Mouse (Mus musculus): ENCODE data around the gene Pde4d.

Pde4d gene

DNA sequence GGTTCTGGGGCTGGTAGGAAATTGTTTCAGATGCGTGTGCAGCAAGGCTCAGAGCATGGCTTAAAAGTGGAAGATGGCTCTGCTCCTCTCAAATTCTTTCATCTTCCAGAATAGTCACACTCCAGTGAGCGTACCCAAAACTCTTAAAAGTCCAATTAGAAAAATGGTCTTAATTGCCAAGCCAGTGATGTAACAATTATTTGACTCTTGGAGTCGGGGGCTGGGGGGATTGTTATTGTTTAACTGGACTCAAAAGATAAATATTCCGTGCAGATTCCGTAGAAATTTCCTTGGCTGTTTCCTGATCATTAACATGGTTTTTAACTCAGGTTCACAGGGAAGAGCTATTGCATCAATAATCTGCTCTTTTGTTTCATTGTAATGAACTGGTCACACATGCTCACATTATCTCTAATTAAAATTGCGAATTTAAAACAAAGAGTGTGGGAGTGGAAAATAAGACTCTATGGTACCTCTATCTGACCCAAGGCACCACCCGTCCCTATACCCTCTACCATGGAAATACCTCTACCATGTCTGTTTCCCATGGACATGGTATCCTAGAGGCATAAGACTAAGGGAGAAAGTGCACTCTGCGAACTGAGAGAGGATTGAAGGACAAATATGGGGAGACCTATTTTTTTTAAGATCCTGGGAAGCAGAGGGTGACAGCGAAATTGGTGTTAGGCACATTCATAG is 1159.5 kb downstream of the Pde4d start:
- DNase-seq = no peak

DNA sequence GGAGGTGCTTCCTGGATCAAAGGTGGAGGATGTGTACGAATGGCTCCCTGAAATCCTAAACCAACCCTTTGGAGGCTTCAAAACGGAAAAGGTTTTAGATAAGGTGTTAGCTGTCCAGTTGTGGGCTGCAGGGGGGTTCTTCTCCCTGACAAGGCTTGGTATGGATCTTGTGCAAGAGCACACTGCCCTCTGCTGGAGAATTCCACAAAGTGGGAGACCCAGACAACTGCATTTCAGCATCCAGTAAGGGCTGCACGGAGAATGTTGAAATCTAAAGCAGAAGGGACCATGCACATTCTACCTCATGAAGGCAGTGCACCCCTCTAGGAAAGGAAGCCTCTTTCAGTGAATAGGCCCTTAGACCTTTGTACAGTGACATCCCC is 1160.0 kb downstream of the Pde4d start:
- peak; percentile 63 for DNase-seq

DNA sequence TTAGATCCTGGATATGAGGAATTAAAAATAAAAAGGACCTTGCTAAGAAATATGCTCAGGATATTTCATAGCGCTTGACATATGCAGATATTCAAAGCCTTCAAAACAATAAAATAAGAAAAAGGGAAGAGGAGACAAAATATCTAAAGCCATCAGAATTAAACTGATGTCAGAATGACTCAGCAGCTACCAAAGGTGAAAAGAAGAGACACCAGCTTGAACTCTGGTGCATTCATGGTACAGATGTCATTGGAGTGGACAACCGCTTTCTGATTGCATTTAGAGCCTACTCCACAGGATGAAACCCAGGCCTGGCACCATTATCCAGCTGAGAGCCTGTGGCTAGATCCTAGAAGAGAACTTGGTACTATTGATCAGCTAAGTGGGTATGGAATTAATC is 1161.0 kb downstream of the Pde4d start:
- DNase-seq = no peak

DNA sequence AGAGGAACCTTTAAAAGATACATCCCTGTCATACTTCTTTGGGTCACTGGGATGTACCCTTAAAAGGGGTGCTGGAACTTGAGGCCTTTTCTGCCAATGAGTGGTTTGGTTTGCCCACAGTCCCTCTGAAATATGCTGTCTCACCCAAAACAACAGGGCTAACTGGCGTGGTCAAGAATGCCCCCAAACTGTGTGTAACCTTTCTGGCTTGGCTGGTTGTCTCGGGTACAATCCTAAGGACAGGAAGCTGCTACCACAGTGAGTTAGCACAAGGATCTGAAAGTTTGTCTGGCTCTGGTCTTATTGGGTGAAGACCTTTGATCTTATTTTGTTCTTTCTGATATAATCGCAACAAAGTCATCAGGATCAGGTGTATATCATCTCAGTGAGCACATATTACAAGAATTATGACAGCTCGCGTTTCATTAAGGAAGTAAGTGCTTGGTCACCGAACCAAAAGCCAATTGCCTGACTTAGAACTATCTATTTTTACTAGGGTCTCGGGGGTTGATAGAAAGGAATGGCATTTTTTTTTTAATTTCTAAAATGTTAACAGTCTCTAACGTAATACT is 1165.6 kb downstream of the Pde4d start:
- DNase-seq = no peak

DNA sequence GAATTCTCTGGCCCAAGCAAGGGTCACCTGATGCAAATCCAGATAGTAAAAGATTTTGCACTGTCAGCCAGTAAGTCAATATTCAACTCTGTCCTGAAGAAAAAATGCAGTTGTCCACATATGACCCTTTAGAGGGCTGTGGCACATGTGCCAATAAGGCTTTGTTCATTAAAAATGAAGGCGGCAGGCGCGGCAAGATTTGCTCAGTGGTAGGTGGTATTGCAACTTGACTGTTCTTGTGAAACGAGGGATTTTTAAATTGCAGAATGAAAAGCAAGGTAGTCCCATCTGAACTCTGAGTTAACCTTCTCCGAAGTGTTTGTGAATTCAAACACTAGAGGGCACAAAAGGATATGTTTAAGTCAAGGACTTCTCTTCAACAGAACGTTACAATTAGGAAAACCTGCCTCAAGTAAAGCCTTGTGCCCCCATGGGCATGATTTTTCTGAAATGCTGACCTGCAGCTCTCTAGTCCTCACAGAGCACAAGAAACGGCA is 1166.1 kb downstream of the Pde4d start:
- DNase-seq = no peak

DNA sequence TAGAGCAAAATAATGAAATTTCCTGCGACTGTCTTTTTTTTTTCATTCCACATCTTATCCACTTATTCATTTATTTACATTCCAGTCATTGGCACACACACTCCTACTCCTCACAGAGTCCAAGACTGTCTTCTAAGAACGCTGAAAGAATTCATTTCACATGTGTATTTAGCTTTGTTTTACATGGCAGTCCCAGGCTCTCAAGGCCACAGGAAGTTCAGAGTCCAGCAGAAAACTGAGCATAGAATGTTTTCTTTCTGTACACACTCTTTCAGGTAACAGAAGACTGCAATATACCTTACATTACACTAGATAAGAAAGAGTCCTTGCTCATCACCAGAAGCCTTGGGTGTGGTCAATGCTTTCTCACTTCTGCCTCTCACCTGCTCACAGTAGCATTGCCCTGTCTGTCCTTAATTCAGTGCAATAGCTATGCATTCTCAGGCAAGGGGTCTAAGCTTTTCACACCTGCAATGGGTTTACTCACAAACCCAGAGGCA is 1169.5 kb downstream of the Pde4d start:
- DNase-seq = no peak

DNA sequence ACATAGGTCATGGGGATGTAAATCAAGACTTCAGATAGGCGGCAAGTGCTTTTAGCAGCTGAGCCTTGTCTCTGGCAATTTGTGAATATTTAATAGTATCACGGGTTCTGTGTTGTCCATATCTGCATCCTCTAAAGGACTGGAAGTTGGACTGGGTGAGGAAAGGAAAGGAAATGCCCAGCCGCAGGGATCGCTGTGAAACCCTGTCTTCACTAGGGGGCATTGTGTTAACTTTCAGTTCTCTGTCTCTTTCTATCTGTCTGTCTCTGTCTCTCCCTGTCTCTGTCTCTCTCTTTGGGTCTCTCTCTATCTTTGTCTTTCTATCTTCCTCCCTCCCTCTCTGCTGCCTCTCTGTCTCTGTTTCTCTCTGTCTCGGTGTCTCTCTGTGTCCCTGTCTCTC is 1172.5 kb downstream of the Pde4d start:
- DNase-seq = no peak

DNA sequence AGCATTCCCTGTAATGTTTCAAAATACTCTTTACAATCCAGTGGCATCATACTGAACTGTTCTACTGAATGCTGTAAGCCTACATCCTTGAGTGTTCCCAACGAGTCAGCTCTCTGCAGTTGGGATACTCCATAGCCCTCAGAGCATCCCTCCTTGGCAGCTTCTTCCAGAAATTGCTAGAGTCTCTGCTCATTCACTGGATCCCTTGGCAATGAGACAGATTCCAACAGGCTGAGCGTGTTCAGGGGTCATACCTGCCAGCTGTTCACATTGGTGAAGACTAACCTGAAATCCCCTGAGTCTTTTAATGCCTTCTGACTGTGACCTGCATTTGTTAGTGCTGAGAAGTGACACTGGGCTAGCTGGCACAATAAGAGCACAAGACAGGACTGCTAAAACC is 1173.5 kb downstream of the Pde4d start:
- no peak for DNase-seq

DNA sequence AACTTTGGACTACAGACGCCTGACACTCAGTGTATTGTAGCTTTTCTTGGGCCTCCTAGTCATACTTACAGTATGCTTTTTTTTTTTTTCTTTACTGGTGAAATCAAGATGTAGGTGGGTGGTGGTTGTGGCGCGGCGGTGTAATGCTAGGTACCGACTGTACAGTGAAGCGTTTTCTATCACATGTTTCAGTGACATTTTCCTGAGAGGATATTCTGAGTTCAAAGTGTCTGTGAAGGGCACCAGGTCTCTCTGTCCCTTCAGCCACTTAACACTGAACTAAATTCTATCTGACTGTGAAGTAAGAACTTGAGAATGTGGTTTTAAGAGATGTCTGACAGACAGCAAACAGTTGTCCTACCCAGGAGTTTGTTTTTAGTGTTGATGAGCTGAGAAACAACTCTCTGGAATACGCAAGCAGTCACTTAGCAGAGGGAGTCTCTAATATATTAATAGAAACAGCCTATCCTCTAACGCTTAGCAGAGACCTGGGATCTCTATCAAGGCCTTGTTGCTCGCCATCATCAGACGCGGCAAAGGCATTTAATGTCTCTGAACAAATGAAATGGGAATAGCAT is 1175.1 kb downstream of the Pde4d start:
- no peak for DNase-seq

DNA sequence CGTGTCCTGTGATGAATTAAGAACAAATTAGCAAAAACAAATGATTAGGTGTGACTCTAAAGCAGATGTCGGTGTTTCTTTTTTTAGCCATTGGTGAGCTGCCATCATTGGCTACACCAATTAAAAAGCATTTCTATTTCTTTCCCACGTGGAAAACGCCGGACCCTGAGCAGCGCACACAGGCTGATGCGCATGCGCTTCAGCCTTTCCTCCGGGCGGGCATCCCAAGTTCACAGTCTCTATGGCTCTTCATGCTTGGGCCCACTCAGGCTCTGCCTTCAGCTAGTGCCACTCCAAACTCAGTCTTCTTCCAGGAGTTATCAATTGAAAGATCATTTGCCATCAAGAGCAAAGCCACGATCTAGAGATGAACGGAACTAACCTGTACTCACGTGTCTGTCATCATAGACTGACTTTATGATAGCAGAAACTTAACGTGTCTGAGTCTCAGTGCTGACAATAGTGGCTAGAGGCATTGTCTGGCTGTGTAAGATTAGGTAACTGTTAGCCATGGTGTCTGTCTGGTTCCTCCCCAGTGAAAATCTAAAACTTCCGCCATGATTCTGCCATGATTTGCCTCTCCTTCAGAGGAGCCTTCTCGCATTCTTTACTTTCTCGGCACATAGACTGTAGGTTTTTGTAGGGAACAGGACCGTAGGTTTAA is 1175.8 kb downstream of the Pde4d start:
- DNase-seq = no peak

DNA sequence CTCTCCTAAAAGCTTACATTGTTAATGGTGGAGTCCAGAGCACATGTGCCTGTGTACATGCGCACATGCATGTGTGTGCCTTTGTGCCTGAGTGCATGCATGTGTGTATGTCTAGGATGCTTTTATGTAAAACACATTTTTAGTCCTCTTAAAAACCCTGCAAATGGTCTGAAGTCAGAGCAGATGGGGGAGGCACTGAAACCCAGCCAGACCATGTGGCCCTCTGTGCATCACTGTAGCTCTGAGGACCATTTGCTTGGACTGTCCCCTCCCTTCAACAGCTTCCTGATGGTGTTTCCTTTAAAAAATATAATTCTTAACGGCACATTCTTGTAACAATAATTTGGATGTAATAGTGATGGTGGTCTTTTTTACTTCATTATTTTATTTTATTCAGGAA is 1177.5 kb downstream of the Pde4d start:
- no peak for DNase-seq

DNA sequence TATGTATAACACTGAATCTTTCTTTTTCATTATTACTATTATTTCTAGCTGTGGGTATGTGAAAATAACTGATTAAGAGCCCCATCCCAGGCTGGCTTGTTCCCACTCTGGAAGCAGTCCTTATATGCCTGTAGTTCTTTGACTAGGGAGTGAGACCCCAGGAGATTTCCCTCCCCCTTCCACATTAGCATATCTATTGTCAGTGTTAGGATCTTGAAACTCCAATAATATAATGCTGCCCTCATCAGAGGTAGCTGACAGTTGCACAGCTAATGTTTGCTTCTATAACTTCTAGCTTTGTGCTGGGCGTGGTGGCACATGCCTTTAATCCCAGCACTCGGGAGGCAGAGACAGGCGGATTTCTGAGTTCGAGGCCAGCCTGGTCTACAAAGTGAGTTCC is 1178.9 kb downstream of the Pde4d start:
- DNase-seq = no peak

DNA sequence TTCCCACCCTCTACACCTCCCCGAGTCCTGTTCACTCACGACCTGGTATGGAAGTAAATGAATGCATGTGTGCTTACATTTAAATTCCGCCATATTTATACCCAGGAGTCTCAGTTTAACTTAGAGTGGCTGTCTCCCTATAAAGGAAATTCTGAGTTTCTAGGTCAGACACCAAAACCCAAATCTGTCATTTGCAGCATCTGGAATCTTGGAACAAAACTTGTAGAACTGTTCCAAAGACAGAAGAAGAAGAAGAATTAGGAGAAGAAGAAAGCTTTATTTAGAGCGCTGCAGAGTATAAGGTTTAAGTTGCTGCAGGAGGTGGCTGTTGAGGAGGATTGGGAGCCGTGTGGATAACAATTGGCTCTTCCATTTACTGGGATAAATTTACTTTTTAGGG is 1179.5 kb downstream of the Pde4d start:
- no peak for DNase-seq

DNA sequence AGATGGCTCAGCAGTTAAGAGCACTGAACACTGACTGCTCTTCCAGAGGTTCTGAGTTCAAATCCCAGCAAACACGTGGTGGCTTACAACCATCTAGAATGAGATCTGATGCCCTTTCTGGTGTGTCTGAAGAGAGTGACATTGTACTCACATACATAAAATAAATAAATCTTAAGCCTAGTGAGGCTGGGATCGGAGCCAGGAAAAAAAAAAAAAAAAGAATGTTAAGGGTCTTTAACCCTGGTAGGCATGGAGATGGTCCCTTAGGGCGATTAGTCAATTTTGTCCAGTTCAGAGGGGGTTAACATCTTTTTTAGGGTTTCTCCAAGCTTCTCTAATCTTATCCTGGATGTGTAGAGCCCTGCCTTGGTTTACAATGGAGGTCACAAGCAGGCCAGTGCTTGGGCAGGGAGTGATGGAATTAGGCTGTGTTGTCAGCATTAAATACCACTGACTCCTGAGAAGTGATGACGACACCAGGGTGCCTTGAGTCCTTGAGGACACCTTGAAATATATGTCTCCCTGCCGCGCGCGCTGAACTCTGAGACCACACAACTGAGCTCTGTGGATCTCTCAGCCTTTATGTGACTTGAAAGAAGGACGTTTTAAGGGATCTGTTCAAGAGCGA is 1181.8 kb downstream of the Pde4d start:
- DNase-seq = no peak

DNA sequence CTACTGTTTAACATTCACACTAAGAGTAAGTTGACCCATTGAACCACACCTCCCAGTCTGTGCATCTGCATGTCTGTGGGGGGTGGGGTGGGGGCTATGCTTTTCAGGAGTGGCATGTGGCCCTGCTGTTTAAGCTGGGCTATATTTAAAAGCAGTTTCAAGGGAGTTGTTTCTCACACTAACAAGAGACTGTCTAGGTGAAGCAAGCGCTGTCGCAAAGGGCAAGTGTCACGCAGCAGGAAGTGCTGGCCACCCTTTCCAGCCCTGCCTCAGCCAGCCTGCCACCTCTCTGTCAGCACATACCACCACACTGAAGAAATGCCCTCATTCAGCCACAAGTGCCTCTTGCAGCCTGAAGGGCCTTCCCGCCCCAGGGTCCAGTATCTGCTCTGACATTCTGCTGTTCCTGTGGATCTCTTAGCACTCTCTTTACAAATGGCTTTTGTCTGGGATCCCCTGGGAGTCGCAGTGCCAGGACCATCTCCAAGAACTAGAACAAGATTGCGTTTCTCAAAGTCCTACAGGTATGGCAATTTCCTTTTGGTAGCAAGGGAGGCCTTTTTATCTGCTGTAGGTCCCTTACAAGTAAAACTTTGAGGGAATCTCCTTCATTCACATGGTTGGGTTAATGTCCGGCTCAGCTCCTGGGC is 1182.8 kb downstream of the Pde4d start:
- peak; percentile 59 for DNase-seq

DNA sequence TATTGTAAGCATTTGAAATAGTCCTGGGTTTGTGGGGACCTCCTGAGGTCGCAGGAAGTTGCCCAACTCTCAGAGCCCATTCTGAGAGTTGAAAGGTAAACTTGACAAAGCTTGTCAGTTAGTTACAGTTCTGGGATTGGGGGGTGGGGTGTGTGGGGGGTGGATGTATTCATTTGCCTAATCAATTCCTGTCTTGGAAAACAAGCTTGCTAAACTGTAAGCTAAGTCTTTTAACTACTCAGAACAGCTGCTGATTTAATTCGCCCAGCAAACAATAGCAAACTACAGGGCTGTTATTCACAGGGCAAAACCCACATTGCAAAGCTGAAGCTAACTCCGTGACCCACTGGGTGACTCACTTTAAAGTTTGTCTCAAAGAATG is 1183.3 kb downstream of the Pde4d start:
- DNase-seq = no peak

DNA sequence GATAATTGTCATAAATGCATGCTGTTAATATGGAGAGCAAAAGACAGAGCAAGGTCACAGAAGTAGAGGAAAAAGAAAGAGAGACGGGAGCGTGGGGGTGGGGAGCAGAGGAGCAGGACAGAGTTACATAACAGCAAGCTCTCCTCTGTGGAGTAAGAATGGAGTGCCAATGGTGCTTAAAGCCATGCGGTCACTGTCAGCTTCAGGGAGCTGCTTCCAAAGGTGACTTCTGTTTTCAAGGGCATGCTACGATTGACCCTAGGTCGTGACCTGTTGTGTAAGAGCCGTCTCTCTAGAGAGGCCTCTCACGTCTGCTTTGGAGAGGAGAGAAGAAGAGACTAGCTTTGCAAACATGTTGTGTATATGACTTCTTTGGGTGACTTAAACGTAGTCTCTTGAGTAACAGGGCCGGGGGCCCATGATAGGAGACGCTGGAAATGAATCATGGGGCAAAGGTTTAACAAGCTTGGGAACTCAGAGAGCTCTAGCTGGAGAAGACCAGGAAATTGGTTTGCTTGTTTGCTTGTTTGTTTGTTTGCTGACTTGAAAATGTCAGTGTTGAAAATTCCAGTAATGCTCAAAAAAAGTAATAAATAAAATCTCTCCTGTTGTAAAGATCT is 1186.3 kb downstream of the Pde4d start:
- peak; percentile 46 for DNase-seq

DNA sequence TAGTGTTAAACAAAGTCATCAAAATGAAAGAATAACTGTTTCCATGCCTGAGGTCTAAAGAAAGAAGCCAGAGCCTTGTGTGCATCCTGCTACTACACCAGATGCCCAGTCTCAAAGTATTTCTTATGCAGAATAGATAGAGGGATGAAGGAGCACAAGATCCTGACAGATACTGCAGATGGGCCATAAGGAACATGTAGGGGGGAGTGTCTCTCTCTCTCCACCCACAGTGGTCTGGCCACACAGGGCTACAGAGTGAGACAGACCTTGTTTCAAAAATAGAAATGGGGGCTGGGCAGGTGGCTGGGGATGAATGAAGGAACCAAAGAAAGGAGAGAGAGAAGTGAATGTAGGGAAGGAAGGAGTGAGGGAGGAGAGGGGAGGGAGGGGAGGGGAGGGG is 1188.5 kb downstream of the Pde4d start:
- DNase-seq = no peak

DNA sequence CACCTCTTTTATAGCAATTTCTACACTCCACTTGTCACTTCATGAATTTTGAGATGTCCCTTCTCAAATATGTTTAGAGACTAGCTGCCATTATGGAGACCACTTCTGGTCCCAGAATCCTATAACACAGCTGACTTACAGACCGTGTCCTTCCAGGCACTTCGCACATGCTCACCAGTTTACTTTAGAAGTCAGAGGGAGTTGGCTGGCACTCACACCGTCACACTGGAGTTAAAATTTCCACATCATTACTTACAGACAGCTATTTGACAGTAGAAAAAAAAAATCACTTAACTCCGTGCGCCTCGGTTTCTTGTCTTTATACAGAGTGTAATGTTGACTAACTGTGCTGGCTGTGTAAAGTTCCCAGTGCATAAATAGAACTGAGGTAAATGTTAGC is 1189.5 kb downstream of the Pde4d start:
- DNase-seq = no peak

DNA sequence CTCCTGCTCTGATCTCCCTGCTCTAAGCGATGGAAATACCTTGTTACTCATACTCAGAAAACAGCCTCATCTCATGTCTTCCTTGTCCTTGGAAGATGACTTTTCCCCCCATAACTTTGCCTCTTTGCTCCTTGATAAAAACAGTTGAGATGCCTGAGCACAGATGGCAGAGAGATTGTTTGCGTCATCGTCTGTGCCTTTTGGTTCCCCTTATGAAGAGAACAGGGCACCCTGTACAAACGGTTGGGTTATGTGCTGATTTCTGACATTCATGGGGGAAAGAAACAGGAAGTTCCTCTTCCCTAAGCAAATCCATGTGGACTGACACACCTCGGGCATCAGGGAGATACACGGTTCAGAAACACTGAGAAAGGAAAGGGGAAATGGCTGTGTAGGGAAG is 1191.8 kb downstream of the Pde4d start:
- no peak for DNase-seq

DNA sequence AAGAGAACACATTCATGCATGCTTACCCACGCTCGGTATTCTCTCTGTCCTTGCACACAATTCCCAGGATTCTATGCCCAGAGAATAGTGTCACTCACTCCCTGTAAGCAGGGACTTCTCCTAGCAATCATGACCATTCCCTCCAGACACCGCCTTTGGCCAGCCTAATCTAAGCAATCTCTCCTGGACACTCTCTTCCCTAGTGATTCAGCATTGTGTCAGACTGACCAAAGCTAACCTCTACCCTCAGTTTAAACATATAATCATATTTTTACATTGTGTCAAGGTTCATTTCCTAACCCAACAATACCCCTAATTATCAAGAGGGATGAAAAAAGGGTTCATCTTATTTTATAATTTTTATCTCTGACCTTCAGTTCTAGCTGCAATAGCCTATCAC is 1193.7 kb downstream of the Pde4d start:
- no peak for DNase-seq

DNA sequence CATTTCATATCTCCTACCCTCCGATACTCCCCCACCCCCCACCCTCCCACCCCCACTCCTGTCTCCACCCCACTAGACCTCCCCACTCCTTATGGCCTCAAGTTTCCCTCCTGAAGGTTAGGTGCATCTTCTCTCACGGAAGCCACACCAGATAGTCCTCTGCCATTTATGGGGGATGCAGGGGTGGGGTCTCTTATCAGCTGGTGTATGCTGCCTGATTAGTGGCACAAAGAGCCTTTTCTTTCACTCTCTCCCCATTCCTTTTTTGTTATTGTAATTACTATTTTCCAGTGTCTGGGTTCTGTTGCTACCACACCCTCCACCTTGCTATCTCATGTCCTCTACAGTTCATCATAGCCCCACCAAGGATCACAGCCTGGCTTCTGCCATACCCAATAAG is 1194.3 kb downstream of the Pde4d start:
- DNase-seq = no peak

Data from lung, postnatal 14 days (tissue).